Mouse (Mus musculus): ENCODE data around the gene Bbs12. TPM values are rescaled to one million over a fixed set of nuclear protein-coding genes. Genes with fewer than 3 reads are reported as not detected.

Gene Bbs12
- polyA plus RNA-seq, 1 experiment from 2014 or later, result 4.3 TPM

DNA sequence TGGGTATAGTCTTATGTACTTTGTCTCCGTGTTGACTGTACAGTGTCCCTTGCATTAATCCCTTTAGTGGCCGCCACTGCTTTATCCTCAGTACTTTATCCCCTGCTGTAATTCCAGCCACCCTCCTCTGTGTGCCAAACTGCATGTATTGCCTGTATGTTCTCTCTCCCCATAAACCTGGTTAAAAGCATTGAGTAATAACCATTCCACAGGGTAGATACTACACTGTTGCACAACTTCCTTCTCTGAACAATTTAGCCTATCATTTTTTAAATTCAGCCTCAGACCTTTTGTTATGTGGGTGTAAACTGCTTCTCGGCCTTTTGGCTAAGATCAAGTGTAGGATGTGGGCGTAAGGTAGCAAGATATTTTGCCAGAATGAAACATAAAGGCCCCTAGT, 52.8 kb downstream of the Bbs12 start:
- H3K27me3 ChIP-seq, result no peaks in the 10 kb centered on the region
- no peak for ATAC-seq (ENCODE audit: low read depth)
- no peaks in the 10 kb centered on the region for H3K36me3 ChIP-seq
- H3K4me1 ChIP-seq (replicated peaks), result no peaks in the 10 kb centered on the region
- H3K9ac ChIP-seq, result no peak overlapping the region
- H3K4me2 ChIP-seq, result no peak overlapping the region
- no peak overlapping the region for H3K27ac ChIP-seq (replicated peaks)
- no peaks in the 10 kb centered on the region for H3K9me3 ChIP-seq
- H3K4me3 ChIP-seq, result no peak overlapping the region
- 88% methylated on average over 4 of the region's 4 CpGs for WGBS

DNA sequence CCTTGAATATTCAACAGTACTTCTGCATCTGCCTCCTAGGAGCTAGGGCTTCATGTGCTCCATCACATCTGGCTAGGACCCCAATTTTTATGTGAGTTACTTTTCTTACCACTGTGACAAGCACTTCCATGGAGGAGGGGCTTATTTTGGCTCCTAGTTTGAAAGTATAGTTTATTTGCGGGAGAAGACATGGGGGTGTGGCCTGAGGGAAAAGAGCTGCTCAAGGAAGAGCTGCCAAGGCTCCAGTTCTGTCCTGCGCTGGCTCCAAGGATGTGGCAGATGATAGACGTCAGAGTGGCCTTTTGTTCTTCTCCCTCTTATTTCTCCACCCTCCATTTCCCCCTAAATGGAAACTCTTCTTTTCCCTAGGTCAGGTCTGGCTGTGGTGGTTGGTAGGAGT, 53.6 kb downstream of the Bbs12 start:
- ATAC-seq (ENCODE audit: low read depth), result no peak
- Histone ChIP-seq H3K27ac (replicated peaks) (no peak overlapping the region), H3K4me1 (replicated peaks) (no peaks in the 10 kb centered on the region), H3K9ac (no peak overlapping the region), H3K4me2 (no peak overlapping the region), H3K4me3 (no peak overlapping the region), H3K27me3 (no peaks in the 10 kb centered on the region), H3K9me3 (no peaks in the 10 kb centered on the region), H3K36me3 (no peaks in the 10 kb centered on the region)
- WGBS, result 53% methylated on average over 3 of the region's 3 CpGs

DNA sequence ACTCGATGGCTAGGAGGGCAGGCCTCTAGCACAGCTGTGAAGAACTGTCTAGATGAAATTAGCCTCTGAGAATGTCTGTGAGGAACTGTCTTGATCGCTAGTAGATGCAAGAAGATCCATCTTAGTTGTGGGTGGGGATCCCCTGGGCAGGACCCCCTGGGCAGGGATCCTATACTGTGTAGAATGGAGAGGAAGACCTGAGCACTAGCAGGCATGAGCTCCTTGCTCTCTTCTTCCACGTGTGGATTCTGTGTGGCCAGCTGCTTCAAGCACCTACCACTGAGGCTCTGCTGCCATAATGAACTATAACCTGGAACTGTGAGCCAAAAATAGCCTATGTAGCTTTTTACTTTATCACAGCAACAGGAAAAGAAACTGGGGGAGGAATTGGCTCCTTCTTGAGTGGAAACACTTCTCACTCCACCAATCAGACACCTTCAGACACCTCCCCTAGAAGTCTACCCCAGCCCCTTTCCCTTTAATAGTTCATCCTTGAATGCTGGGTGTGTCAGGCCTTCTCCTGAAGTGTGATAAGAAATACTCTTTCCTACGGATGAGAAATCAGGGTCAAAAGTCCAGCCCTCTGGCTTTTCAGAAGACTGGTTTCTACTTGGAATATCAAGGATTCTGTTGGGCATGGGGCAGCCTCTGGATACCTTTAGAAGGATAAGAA, 54.2 kb downstream of the Bbs12 start:
- ATAC-seq (ENCODE audit: low read depth), result no peak
- 68% methylated on average over 4 of the region's 4 CpGs for WGBS

DNA sequence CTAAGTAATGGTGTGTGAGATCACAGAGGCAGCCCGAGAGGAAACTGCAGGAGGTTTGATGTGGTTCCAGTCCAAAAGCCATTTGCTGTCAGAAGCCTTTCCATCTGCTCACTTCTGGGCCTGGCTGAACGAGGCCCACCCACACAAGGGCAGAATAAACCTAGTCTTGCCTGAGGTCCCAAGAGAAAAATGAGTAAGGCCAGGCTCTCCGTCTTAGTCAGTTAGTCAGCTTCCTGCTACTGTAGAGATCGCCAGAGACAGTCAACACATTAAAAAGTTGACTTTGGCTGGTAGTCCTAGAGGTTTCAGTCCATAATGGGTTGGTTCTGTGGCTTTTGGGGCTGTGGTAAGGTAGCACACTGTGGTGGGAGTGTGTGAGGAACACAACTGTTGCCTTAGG, 58.1 kb downstream of the Bbs12 start:
- Histone ChIP-seq H3K4me2 (no peak overlapping the region), H3K27me3 (no peaks in the 10 kb centered on the region), H3K9me3 (no peaks in the 10 kb centered on the region), H3K36me3 (no peaks in the 10 kb centered on the region), H3K4me1 (replicated peaks) (no peaks in the 10 kb centered on the region), H3K9ac (no peak overlapping the region), H3K4me3 (no peak overlapping the region), H3K27ac (replicated peaks) (no peak overlapping the region)
- WGBS, result 76% methylated on average over 4 of the region's 4 CpGs
- ATAC-seq (ENCODE audit: low read depth), result no peak

More for the DNA sequence above, 54.2 kb downstream of the Bbs12 start:
- Histone ChIP-seq H3K4me3 (no peak overlapping the region), H3K4me1 (replicated peaks) (no peaks in the 10 kb centered on the region), H3K9ac (no peak overlapping the region), H3K27ac (replicated peaks) (no peak overlapping the region), H3K9me3 (no peaks in the 10 kb centered on the region), H3K36me3 (no peaks in the 10 kb centered on the region), H3K27me3 (no peaks in the 10 kb centered on the region), H3K4me2 (no peak overlapping the region)

Other genes with a start within 250 kb of the Bbs12 start
- 0.28 TPM in 1 of 2 replicates, not detected in the other for gene Adad1, start 249.0 kb upstream of the Bbs12 start, polyA plus RNA-seq (2015; fragmentation: Nextera tagmentation; extraction: Ambion mirVana)
- 0.42 and 0.74 TPM in 2 replicates for gene Il2, start 186.6 kb upstream of the Bbs12 start, polyA plus RNA-seq (2015; fragmentation: Nextera tagmentation; extraction: Ambion mirVana)
- gene Il21, start 79.9 kb upstream of the Bbs12 start, polyA plus RNA-seq (2015; fragmentation: Nextera tagmentation; extraction: Ambion mirVana), result not detected in 2 replicates
- gene Cetn4, start 154 bp downstream of the Bbs12 start, polyA plus RNA-seq (2015; fragmentation: Nextera tagmentation; extraction: Ambion mirVana), result 3.1 and 3.3 TPM in 2 replicates
- gene Fgf2, start 35.8 kb downstream of the Bbs12 start, polyA plus RNA-seq (2015; fragmentation: Nextera tagmentation; extraction: Ambion mirVana), result 0.74 and 0.88 TPM in 2 replicates
- 32.6 and 35.7 TPM in 2 replicates for gene Spata5, start 107.3 kb downstream of the Bbs12 start, polyA plus RNA-seq (2015; fragmentation: Nextera tagmentation; extraction: Ambion mirVana)
- gene Nudt6, start 107.7 kb downstream of the Bbs12 start, polyA plus RNA-seq (2015; fragmentation: Nextera tagmentation; extraction: Ambion mirVana), result 6.4 and 8.9 TPM in 2 replicates